In genomic region chr9:123801527-123801926, GRCm38 (mm10) we compare ENCODE assay signal across 24 mouse cellular contexts. TPM values are rescaled to one million over a fixed set of nuclear protein-coding genes. Genes with fewer than 3 reads are reported as not detected.
"Had no signal": no experiment of that assay in that cellular context is flagged by ENCODE, and none has a peak within 500 bp of the region (broad histone marks: within the 10 kb centered on the region; RNA-seq: fewer than 3 reads in every experiment).

No protein-coding gene starts in this region.

- H3K27me3 ChIP-seq: stomach, embryonic 15.5 days had no signal

- ATAC-seq: intestine, embryonic 16.5 days; liver, postnatal 0 days; lung, postnatal 0 days had no signal

- H3K9ac ChIP-seq: liver, embryonic 14.5 days; liver, postnatal 0 days; lung, embryonic 14.5 days; stomach, embryonic 15.5 days had no signal

- H3K4me2 ChIP-seq: liver, embryonic 11.5 days; lung, embryonic 14.5 days; midbrain, embryonic 11.5 days; stomach, embryonic 15.5 days had no signal

- H3K4me3 ChIP-seq: layer of hippocampus, adult 2 months; myocyte; stomach, embryonic 15.5 days had no signal

- H3K4me1 ChIP-seq: stomach, embryonic 15.5 days had no signal

- H3K9me3 ChIP-seq: stomach, embryonic 15.5 days had no signal

- H3K27ac ChIP-seq: kidney, postnatal 0 days; layer of hippocampus, adult 2 months; liver, embryonic 14.5 days; macrophage; stomach, embryonic 15.5 days had no signal

- DNase-seq: kidney, adult 18-20 months; kidney, postnatal 25 days; layer of hippocampus, adult 9-11 months; liver, postnatal 0 days; lung, embryonic 14.5 days; midbrain, embryonic 14.5 days; right cerebral cortex, postnatal 25 days; spleen, adult 18-20 months; thymus, adult 2 months; thymus, postnatal 14 days; thymus, postnatal 4 days had no signal

RNA-seq across cellular contexts. Expression of gene Cxcr6, which starts 4.7 kb away (rescaled TPM):
- total RNA-seq: layer of hippocampus, adult 2 months; layer of hippocampus, postnatal 25 days; left cerebral cortex, adult 18-20 months; left cerebral cortex, postnatal 36 days had no signal
